Mouse (Mus musculus): ENCODE results near the gene Pex6.

Gene Pex6

DNA sequence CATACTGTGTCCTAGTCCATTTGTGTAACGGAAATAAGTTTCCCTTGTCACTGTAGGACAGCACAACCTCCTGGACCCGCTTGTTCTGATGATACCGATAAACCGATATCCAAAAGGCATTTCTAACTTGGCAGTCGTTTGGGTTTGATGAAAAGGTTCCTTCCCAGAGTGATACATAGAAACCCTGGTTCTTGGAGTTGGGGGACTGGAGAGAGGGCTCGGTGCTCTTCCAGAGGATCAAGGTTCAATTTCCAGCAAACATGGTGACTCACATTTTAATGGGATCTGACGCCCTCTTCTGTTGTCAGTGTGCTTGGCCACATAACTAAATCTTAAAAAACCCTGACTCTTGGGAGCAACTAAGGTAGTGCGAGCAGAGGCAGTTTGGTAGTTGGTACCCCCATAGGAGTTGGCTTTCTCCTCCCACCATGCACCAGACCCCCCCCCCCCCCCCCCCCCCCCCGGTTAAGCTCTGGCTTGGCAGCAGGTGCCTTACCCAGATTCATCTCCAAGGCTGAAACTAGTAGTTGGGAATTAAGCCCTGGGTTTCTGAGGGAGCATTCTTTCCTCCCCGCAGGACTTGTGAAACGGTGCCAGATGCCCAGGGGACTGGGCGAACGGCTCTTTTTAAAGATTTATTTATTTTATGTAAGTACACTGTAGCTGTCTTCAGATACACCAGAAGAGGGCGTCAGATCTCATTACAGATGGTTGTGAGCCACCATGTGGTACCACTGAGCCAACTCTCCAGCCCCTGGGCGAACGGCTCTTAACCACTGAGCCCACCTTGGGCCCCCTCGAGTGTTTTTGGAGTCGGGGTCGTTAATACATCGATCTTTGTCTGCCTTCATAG is 62.2 kb downstream of the Pex6 start:
- in situ Hi-C loops (cut with MboI, MseI), result no loop called here

DNA sequence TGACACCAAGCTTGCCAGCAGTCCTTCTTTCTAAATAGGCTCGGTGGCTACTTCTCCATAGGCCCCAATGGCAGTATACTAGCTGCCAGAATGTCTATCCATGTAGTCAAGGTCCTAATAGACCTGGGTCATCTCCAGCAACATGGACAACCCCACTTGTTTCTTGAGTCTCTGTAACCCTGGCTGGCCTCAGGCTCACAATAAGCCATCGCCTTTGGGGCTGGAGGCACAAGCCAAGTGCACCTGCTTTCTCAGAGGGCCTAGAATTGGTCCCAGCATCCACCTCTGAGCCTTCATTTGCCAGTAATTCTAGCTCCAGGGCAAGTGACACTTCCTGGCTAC is 62.8 kb downstream of the Pex6 start:
- in situ Hi-C loops (cut with MboI, MseI), result no loop called here

DNA sequence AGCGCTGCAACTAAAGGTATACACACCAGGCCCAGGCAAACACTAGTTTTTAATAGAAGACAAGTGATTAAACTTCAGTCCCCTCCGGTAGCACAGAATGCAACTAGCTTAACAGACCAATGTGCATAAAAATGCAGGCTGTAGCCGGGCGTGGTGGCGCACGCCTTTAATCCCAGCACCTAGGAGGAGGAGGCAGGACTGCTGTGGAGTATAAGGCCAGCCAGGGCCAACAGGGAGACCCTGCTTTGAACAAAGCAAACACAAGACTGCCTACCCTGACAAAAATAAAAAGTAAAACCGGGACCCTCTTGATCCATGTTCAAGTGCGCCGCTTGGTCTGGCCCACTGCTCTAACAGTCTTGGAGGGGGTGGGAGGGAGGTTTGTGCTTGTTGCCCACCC is 63.8 kb downstream of the Pex6 start:
- in situ Hi-C loops (cut with MboI, MseI), result no loop called here

All from regulatory T cell (primary cell).